Mouse (Mus musculus): ENCODE data around the gene AU040320. TPM values are rescaled to one million over a fixed set of nuclear protein-coding genes. Genes with fewer than 3 reads are reported as not detected.

The AU040320 gene
- polyA plus RNA-seq, 1 experiment from 2014 or later = 18.9 TPM

DNA sequence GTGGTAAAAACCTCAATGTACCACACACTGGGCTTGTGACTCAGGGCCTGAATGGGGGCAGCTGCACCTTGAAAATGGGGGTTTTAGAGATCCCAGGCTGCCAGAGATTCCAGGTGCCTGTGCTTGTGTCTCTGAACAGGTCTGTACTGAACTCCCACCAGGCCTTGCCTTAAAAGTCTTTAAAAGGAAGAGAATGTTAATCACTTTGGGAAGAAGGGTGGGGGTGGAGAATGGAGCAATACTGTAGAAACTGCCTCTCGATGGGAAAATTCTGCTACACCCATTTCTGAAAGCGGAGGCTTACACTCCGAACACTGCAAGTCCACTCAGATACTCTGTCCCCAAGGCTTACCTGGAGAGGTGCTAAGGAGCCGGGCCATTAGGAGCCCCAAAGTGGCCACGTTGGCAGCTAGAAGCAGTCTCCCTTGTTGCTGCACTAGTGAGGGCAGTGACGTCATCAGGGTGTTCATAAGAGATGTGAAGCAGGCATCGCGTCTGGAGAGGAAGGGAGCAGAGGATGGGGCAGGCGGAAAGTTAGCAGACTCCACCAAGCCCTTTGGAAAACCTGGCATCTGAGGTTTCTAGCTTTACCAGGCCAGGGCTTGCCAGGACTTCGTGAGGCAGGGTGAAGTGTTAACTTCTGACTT is 7.0 kb upstream of the AU040320 start:
- ATAC-seq (ENCODE audit: insufficient number of reproducible peaks, low FRiP score, low TSS enrichment, low read depth) (no peak), DNase-seq (ENCODE audit: low spot score) (no peak)
- WGBS = 82% methylated on average over 10 of the region's 10 CpGs
- H3K4me3 ChIP-seq (ENCODE audit: low read depth, low read length) = no peak overlapping the region
- peaks cover 15% of the 10 kb centered on the region for H3K4me1 ChIP-seq (ENCODE audit: control insufficient read depth, insufficient read depth, low read length)
- H3K27me3 ChIP-seq (ENCODE audit: control insufficient read depth, insufficient read depth, low read length) = no peaks in the 10 kb centered on the region
- no peak overlapping the region for H3K4me2 ChIP-seq (ENCODE audit: low read depth, severe bottlenecking)
- H3K36me3 ChIP-seq (ENCODE audit: control insufficient read depth, insufficient read depth, low read length) = peaks cover 18% of the 10 kb centered on the region; the same call in 1 of the 2 replicates
- H3K9ac ChIP-seq (ENCODE audit: low read length) = no peak overlapping the region
- no peaks in the 10 kb centered on the region for H3K9me3 ChIP-seq (ENCODE audit: control insufficient read depth, low read length)
- no peak overlapping the region for H3K27ac ChIP-seq (replicated peaks; ENCODE audit: low read depth, low read length)

GRCm38 (mm10) chr4:126748381-126748780 is 5.0 kb upstream of the AU040320 start:
- H3K36me3 ChIP-seq (ENCODE audit: control insufficient read depth, insufficient read depth, low read length) = peaks cover 18% of the 10 kb centered on the region; the same call in 1 of the 2 replicates
- no peak overlapping the region for H3K4me2 ChIP-seq (ENCODE audit: low read depth, severe bottlenecking)
- H3K9me3 ChIP-seq (ENCODE audit: control insufficient read depth, low read length) = no peaks in the 10 kb centered on the region
- ATAC-seq (ENCODE audit: insufficient number of reproducible peaks, low FRiP score, low TSS enrichment, low read depth) (no peak), DNase-seq (ENCODE audit: low spot score) (no peak)
- H3K4me1 ChIP-seq (ENCODE audit: control insufficient read depth, insufficient read depth, low read length) = peaks cover 24% of the 10 kb centered on the region
- H3K27ac ChIP-seq (replicated peaks; ENCODE audit: low read depth, low read length) = no peak overlapping the region
- no peak overlapping the region for H3K4me3 ChIP-seq (ENCODE audit: low read depth, low read length)
- WGBS = 99% methylated on average over 8 of the region's 8 CpGs
- H3K27me3 ChIP-seq (ENCODE audit: control insufficient read depth, insufficient read depth, low read length) = no peaks in the 10 kb centered on the region
- H3K9ac ChIP-seq (ENCODE audit: low read length) = no peak overlapping the region

DNA sequence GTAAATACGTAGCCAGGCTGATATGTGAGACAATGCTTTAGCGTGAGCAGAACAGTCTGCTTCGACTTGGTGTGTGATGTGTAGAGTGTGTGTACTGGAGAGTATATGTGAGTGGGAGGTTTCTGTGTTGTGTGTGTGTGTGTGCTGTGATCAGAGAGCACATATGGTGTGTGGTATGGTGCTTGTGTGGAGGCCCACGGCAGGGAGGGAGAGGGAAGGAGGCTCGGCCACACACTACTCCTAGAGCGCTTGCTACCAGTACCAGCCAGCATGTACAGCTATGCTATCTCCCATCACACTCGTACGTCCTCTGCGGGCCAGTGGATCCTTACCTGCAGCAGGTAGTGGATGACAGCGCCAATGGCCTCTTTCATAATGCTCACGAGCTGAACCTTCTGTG is 3.8 kb upstream of the AU040320 start:
- Histone ChIP-seq H3K9ac (ENCODE audit: low read length) (no peak overlapping the region; the same call in 1 of the 2 replicates), H3K36me3 (ENCODE audit: control insufficient read depth, insufficient read depth, low read length) (peaks cover 18% of the 10 kb centered on the region; the same call in 1 of the 2 replicates), H3K27me3 (ENCODE audit: control insufficient read depth, insufficient read depth, low read length) (no peaks in the 10 kb centered on the region), H3K4me1 (ENCODE audit: control insufficient read depth, insufficient read depth, low read length) (peaks cover 15% of the 10 kb centered on the region), H3K27ac (replicated peaks; ENCODE audit: low read depth, low read length) (no peak overlapping the region), H3K4me3 (ENCODE audit: low read depth, low read length) (no peak overlapping the region), H3K9me3 (ENCODE audit: control insufficient read depth, low read length) (no peaks in the 10 kb centered on the region), H3K4me2 (ENCODE audit: low read depth, severe bottlenecking) (no peak overlapping the region)
- ATAC-seq (ENCODE audit: insufficient number of reproducible peaks, low FRiP score, low TSS enrichment, low read depth) (no peak), DNase-seq (ENCODE audit: low spot score) (no peak)
- WGBS = 91% methylated on average over 11 of the region's 11 CpGs

- Histone ChIP-seq H3K9ac (ENCODE audit: low read length) (no peak overlapping the region; the same call in 1 of the 2 replicates), H3K4me1 (ENCODE audit: control insufficient read depth, insufficient read depth, low read length) (peaks cover 15% of the 10 kb centered on the region), H3K27ac (replicated peaks; ENCODE audit: low read depth, low read length) (no peak overlapping the region), H3K4me2 (ENCODE audit: low read depth, severe bottlenecking) (no peak overlapping the region), H3K27me3 (ENCODE audit: control insufficient read depth, insufficient read depth, low read length) (no peaks in the 10 kb centered on the region), H3K36me3 (ENCODE audit: control insufficient read depth, insufficient read depth, low read length) (peaks cover 14% of the 10 kb centered on the region; the same call in 1 of the 2 replicates), H3K9me3 (ENCODE audit: control insufficient read depth, low read length) (no peaks in the 10 kb centered on the region), H3K4me3 (ENCODE audit: low read depth, low read length) (no peak overlapping the region)
- no peak for ATAC-seq (ENCODE audit: insufficient number of reproducible peaks, low FRiP score, low TSS enrichment, low read depth)
- 91% methylated on average over 26 of the region's 26 CpGs for WGBS
- no peak for DNase-seq (ENCODE audit: low spot score)
These were observed 3.2 kb upstream of the AU040320 start for GRCm38 (mm10) chr4:126750046-126750683.

GRCm38 (mm10) chr4:126750863-126751555 is 2.3 kb upstream of the AU040320 start:
- DNase-seq (ENCODE audit: low spot score) (no peak), ATAC-seq (ENCODE audit: insufficient number of reproducible peaks, low FRiP score, low TSS enrichment, low read depth) (no peak)
- Histone ChIP-seq H3K36me3 (ENCODE audit: control insufficient read depth, insufficient read depth, low read length) (peaks cover 12% of the 10 kb centered on the region; the same call in 1 of the 2 replicates), H3K4me3 (ENCODE audit: low read depth, low read length) (no peak overlapping the region), H3K4me1 (ENCODE audit: control insufficient read depth, insufficient read depth, low read length) (peaks cover 15% of the 10 kb centered on the region), H3K4me2 (ENCODE audit: low read depth, severe bottlenecking) (no peak overlapping the region), H3K27me3 (ENCODE audit: control insufficient read depth, insufficient read depth, low read length) (no peaks in the 10 kb centered on the region), H3K9me3 (ENCODE audit: control insufficient read depth, low read length) (no peaks in the 10 kb centered on the region), H3K27ac (replicated peaks; ENCODE audit: low read depth, low read length) (no peak overlapping the region), H3K9ac (ENCODE audit: low read length) (no peak overlapping the region)
- 77% methylated on average over 8 of the region's 8 CpGs for WGBS

GRCm38 (mm10) chr4:126751556-126752023 is 1.8 kb upstream of the AU040320 start:
- Histone ChIP-seq H3K4me1 (ENCODE audit: control insufficient read depth, insufficient read depth, low read length) (peaks cover 15% of the 10 kb centered on the region), H3K9me3 (ENCODE audit: control insufficient read depth, low read length) (no peaks in the 10 kb centered on the region), H3K36me3 (ENCODE audit: control insufficient read depth, insufficient read depth, low read length) (peaks cover 11% of the 10 kb centered on the region; the same call in 1 of the 2 replicates), H3K9ac (ENCODE audit: low read length) (peak overlapping the region; percentile 27; the same call in 1 of the 2 replicates), H3K27me3 (ENCODE audit: control insufficient read depth, insufficient read depth, low read length) (no peaks in the 10 kb centered on the region), H3K4me2 (ENCODE audit: low read depth, severe bottlenecking) (peak overlapping the region; percentile 88), H3K4me3 (ENCODE audit: low read depth, low read length) (peak overlapping the region; percentile 84), H3K27ac (replicated peaks; ENCODE audit: low read depth, low read length) (no peak overlapping the region)
- DNase-seq (ENCODE audit: low spot score) (no peak), ATAC-seq (ENCODE audit: insufficient number of reproducible peaks, low FRiP score, low TSS enrichment, low read depth) (no peak)
- WGBS = 59% methylated on average over 10 of the region's 10 CpGs

- DNase-seq (ENCODE audit: low spot score) (no peak), ATAC-seq (ENCODE audit: insufficient number of reproducible peaks, low FRiP score, low TSS enrichment, low read depth) (no peak)
- peak overlapping the region; percentile 84 for H3K4me3 ChIP-seq (ENCODE audit: low read depth, low read length)
- WGBS = 10% methylated on average over 13 of the region's 13 CpGs
- peaks cover 15% of the 10 kb centered on the region for H3K4me1 ChIP-seq (ENCODE audit: control insufficient read depth, insufficient read depth, low read length)
- no peaks in the 10 kb centered on the region for H3K27me3 ChIP-seq (ENCODE audit: control insufficient read depth, insufficient read depth, low read length)
- peak overlapping the region; percentile 47 for H3K9ac ChIP-seq (ENCODE audit: low read length)
- no peak overlapping the region for H3K27ac ChIP-seq (replicated peaks; ENCODE audit: low read depth, low read length)
- H3K9me3 ChIP-seq (ENCODE audit: control insufficient read depth, low read length) = no peaks in the 10 kb centered on the region
- peak overlapping the region; percentile 88 for H3K4me2 ChIP-seq (ENCODE audit: low read depth, severe bottlenecking)
- peaks cover 7% of the 10 kb centered on the region; the same call in 1 of the 2 replicates for H3K36me3 ChIP-seq (ENCODE audit: control insufficient read depth, insufficient read depth, low read length)
These were observed 1.2 kb upstream of the AU040320 start for GRCm38 (mm10) chr4:126752024-126752607.

DNA sequence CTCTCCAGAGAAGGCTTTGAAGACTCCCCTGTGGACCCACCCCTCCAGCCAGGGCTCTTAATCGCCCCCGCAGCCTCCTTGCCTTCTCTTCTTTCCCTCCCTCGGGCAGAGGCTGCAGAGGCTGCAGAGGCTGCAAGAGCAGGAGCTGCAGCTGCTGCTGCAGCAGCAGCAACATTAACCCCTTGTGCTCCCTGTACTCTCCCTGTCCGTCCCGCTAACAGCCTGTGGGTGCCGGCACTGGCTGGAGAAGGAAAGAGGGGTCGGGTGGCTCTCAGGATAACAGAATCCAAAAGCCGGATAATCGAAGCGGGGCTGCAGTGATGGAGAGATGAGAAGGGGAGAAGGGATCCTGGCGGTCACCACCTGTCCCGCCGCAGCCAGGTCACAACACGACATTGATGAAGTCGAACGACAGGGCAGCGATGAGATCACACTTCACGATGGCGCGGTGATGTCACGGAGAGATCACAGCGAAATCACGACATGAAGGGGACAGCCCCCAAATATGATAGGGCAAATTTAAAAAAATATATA is 669 bp upstream of the AU040320 start:
- no peaks in the 10 kb centered on the region for H3K9me3 ChIP-seq (ENCODE audit: control insufficient read depth, low read length)
- DNase-seq (ENCODE audit: low spot score) = peak; percentile 64
- WGBS = 0% methylated on average over 23 of the region's 23 CpGs
- H3K27me3 ChIP-seq (ENCODE audit: control insufficient read depth, insufficient read depth, low read length) = no peaks in the 10 kb centered on the region
- H3K36me3 ChIP-seq (ENCODE audit: control insufficient read depth, insufficient read depth, low read length) = peaks cover 7% of the 10 kb centered on the region; the same call in 1 of the 2 replicates
- H3K9ac ChIP-seq (ENCODE audit: low read length) = peak overlapping the region; percentile 47
- H3K27ac ChIP-seq (replicated peaks; ENCODE audit: low read depth, low read length) = no peak overlapping the region
- H3K4me1 ChIP-seq (ENCODE audit: control insufficient read depth, insufficient read depth, low read length) = peaks cover 15% of the 10 kb centered on the region
- H3K4me3 ChIP-seq (ENCODE audit: low read depth, low read length) = peak overlapping the region; percentile 84
- ATAC-seq (ENCODE audit: insufficient number of reproducible peaks, low FRiP score, low TSS enrichment, low read depth) = 0 out of 2 replicates have a peak, but pooled peaks have one; percentile 0
- H3K4me2 ChIP-seq (ENCODE audit: low read depth, severe bottlenecking) = peak overlapping the region; percentile 88
